Mouse (Mus musculus) embryonic facial prominence, embryonic 10.5 days (tissue): ENCODE data around the gene Camk2d. TPM values are rescaled to one million over a fixed set of nuclear protein-coding genes. Genes with fewer than 3 reads are reported as not detected.
A peak's percentile ranks its signal among the peaks of the same experiment; 100 is the strongest.

Experiments used
- DNase-seq: peaks from one replicate; pipeline ENCODE4 v3.0.0-alpha.2; 2017; ENCODE audit warnings: low spot score
- H3K27ac ChIP-seq: fragments of 300-500 bp; sonication (generic); replicated peaks from 2 replicates; pipeline ENCODE4 v1.5.1; 2016; ENCODE audit warnings: mild to moderate bottlenecking
- H3K27me3 ChIP-seq: fragments of 300-500 bp; sonication (generic); replicated peaks from 2 replicates; pipeline ENCODE4 v1.6.1; 2016; ENCODE audit warnings: low read depth, mild to moderate bottlenecking; ENCODE audit not compliant: poor library complexity, severe bottlenecking
- H3K36me3 ChIP-seq: fragments of 300-500 bp; sonication (generic); replicated peaks from 2 replicates; pipeline ENCODE4 v1.6.1; 2016; ENCODE audit warnings: mild to moderate bottlenecking, moderate library complexity
- H3K4me1 ChIP-seq: fragments of 300-500 bp; sonication (generic); 2 replicates; pipeline ENCODE4 v1.6.1; 2016
- H3K4me3 ChIP-seq: fragments of 300-500 bp; sonication (generic); 2 replicates; pipeline ENCODE4 v1.5.1; 2016; ENCODE audit warnings: mild to moderate bottlenecking, moderate library complexity
- H3K9me3 ChIP-seq: fragments of 300-500 bp; sonication (generic); 2 replicates; pipeline ENCODE4 v1.6.1; 2016; ENCODE audit warnings: mild to moderate bottlenecking
- WGBS: fragments of 180-500 bp; shearing (Covaris S2); methylation state at CpG from one replicate; pipeline ENCODE4 v1.1.7; 2016; 5-methylcytosine and 5-hydroxymethylcytosine counted together
- polyA plus RNA-seq: library from polyadenylated mRNA; unstranded; fragments of >200 nt; fragmentation: Nextera tagmentation; extraction: Ambion mirVana; gene quantifications from 2 replicates; pipeline ENCODE4 v1.2.1, GENCODE M21; 2016

The Camk2d gene
- polyA plus RNA-seq, 1 experiment from 2014 or later: 13.7 TPM

DNA sequence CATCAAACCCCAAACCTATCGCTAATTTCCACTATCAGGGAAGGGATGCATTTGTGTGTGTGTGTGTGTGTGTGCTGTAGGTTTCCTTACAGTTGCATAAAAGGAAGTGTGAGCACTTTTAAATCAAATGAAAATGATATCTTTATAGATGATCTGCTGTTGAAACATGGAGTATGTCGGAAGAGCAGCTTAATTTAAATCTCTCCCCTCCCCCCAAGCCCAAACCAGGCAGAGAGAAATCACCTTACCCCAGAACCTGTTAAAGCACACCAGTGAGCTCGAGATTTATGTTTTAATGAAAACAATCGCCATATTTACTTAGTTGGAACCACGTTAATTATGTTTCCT, 2.2 kb downstream of the Camk2d start:
- WGBS: 4% methylated on average over 5 of the region's 5 CpGs
- no peak overlapping the region for H3K27ac ChIP-seq

DNA sequence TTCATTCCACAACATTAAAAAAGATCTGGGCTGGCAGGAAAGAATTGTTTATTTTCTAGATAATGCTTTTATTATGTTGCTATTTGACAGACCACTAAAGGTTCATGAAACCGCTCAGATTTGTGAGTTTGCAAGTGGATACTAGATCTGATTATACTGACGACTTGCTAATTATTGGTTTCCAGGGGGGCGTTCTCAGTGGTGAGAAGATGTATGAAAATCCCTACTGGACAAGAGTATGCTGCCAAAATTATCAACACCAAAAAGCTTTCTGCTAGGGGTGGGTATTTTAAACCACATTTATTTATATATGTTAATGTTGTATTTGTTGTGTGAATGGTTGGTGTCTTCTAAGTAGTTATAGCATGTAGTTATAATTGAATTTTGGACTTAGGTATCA, 2.8 kb downstream of the Camk2d start:
- DNase-seq: no peak
- Histone ChIP-seq H3K27ac (no peak overlapping the region), H3K9me3 (no peaks in the 10 kb centered on the region), H3K36me3 (no peaks in the 10 kb centered on the region; the same call in 1 of the 2 replicates), H3K27me3 (no peaks in the 10 kb centered on the region), H3K4me3 (peak overlapping the region; percentile 78), H3K4me1 (peaks cover 14% of the 10 kb centered on the region)
- WGBS: 51% methylated on average over 3 of the region's 3 CpGs

More for the DNA sequence above, 2.2 kb downstream of the Camk2d start:
- H3K4me1 ChIP-seq: peaks cover 14% of the 10 kb centered on the region
- no peak for DNase-seq
- H3K9me3 ChIP-seq: no peaks in the 10 kb centered on the region
- no peaks in the 10 kb centered on the region for H3K27me3 ChIP-seq
- peak overlapping the region; percentile 78 for H3K4me3 ChIP-seq
- H3K36me3 ChIP-seq: no peaks in the 10 kb centered on the region; the same call in 1 of the 2 replicates

DNA sequence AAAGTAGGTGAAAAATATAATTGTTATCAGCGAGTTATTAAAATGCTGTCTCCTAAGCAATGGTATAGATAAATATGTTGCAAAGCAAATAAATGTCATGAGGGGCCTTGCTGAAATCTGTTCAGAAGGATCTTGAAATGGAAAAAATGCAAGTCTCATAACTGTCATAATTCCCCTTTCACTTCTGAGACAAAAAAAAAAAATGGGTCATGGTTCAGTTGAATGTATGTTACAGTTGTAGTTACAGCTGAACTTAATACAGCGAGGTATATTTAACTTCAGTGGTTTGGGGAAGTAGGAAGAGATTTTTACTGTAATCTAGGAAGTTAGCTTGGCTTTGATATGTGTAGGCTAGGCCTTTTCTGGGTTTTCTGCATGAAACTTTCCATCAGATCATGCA, 3.2 kb downstream of the Camk2d start:
- Histone ChIP-seq H3K36me3 (no peaks in the 10 kb centered on the region; the same call in 1 of the 2 replicates), H3K4me3 (no peak overlapping the region), H3K9me3 (no peaks in the 10 kb centered on the region), H3K27ac (no peak overlapping the region), H3K27me3 (no peaks in the 10 kb centered on the region), H3K4me1 (peaks cover 14% of the 10 kb centered on the region)
- no peak for DNase-seq
- WGBS: 82% methylated on average over 2 of the region's 2 CpGs

DNA sequence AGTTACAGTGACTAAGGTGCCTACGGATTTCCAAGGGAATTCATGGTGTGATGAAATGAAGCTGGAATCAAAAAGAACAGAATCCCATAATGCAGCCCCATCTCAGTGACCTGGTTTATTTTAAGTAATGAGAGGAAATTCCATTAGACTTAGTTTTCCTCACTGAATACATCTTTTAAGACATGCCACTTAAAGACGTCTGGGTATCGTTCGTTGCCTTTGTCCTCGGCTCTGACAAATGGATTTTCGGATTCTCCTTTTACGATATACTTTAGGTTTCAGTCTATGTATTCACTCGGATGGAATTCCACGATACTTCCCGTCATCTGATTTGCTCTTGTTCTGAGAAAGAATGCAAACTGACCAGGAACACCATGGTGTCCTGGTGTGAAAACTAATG, 3.8 kb downstream of the Camk2d start:
- Histone ChIP-seq H3K27me3 (no peaks in the 10 kb centered on the region), H3K36me3 (no peaks in the 10 kb centered on the region; the same call in 1 of the 2 replicates), H3K4me1 (peaks cover 14% of the 10 kb centered on the region), H3K9me3 (no peaks in the 10 kb centered on the region), H3K27ac (no peak overlapping the region), H3K4me3 (no peak overlapping the region)
- no peak for DNase-seq
- 41% methylated on average over 10 of the region's 10 CpGs for WGBS

DNA sequence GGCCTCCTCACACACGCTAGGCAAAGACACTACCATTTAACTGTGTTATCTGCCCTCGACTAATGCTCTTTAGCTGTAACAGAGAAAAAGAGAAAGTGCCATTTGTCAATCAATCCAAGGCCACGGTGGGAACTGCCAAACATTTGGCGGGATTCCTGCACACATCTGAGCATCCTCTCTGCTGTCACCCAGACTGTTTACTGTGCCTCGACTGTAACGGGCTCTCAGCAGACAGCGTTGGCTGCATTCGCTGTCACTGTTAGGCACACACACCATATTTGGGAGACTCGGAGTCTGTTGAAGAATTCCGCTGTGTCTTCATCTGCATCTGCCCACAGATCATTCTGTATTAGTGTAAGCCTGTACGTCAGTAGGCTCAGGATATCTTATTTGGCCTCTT, 6.7 kb downstream of the Camk2d start:
- no peaks in the 10 kb centered on the region for H3K27me3 ChIP-seq
- no peak overlapping the region for H3K27ac ChIP-seq
- WGBS: 77% methylated on average over 11 of the region's 11 CpGs
- DNase-seq: no peak
- H3K4me3 ChIP-seq: no peak overlapping the region
- no peaks in the 10 kb centered on the region for H3K9me3 ChIP-seq
- H3K36me3 ChIP-seq: no peaks in the 10 kb centered on the region; the same call in 1 of the 2 replicates
- H3K4me1 ChIP-seq: peaks cover 10% of the 10 kb centered on the region

DNA sequence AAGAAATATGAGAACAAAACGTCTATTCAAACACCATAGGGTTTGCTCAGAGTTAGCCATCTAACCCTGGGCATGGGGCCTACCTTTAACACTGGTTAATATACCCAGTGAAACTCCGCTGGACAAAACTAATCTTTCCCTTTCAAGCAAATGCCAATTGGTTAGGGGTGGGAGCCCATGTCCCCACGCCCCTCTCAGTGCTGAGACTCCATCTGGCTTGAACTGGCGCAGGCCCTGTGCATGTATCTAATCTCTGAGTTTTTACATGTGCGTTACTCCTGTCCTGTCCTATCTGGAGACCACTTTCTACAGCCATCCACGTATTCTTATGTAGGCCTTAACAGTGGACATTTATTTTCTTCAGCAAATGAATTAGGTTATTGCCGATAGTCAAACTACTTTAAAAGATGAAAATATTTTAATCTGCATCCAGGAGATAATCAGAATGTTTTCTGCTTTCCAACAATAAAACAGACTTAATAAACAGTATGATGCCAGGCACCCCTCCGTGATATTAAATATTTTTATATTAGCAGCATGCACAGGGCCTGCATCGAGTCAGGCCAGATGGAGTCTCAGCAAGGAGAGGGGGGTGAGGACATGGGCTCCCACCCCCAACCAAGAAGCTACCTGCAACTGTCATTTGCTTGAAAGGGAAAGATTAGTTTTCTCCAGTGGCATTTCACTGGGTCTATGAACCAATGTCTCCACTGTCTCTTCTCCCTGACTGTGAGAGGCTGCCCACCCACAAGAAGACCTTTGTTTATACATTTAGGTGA, 8.7 kb downstream of the Camk2d start:
- Histone ChIP-seq H3K4me1 (peaks cover 8% of the 10 kb centered on the region), H3K4me3 (no peak overlapping the region), H3K36me3 (no peaks in the 10 kb centered on the region; the same call in 1 of the 2 replicates), H3K27me3 (no peaks in the 10 kb centered on the region), H3K27ac (no peak overlapping the region), H3K9me3 (no peaks in the 10 kb centered on the region)
- DNase-seq: no peak
- 86% methylated on average over 9 of the region's 9 CpGs for WGBS

DNA sequence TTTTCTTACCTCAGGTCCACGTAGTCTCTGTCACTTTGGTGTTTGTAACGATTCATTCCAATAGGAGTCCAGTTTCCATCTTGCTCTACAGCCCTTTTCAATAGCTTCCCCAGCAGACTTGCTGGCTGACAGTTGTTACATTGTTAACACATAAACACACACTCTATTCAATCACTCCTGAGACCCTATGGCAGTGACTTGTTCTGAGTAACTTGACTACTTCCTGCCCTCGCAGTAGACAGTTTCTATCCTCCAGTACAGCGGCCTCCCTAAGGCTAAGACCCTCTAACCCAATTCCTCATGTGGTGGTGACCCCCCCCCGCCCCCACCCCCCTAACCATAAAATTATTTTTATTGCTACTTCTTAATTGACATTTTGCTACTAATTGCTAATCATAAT, 13.2 kb downstream of the Camk2d start:
- H3K27ac ChIP-seq: no peak overlapping the region
- DNase-seq: no peak
- H3K36me3 ChIP-seq: no peaks in the 10 kb centered on the region
- H3K4me3 ChIP-seq: no peak overlapping the region
- no peaks in the 10 kb centered on the region for H3K9me3 ChIP-seq
- peaks cover 25% of the 10 kb centered on the region for H3K4me1 ChIP-seq
- WGBS: 43% methylated on average over 5 of the region's 5 CpGs
- no peaks in the 10 kb centered on the region for H3K27me3 ChIP-seq

DNA sequence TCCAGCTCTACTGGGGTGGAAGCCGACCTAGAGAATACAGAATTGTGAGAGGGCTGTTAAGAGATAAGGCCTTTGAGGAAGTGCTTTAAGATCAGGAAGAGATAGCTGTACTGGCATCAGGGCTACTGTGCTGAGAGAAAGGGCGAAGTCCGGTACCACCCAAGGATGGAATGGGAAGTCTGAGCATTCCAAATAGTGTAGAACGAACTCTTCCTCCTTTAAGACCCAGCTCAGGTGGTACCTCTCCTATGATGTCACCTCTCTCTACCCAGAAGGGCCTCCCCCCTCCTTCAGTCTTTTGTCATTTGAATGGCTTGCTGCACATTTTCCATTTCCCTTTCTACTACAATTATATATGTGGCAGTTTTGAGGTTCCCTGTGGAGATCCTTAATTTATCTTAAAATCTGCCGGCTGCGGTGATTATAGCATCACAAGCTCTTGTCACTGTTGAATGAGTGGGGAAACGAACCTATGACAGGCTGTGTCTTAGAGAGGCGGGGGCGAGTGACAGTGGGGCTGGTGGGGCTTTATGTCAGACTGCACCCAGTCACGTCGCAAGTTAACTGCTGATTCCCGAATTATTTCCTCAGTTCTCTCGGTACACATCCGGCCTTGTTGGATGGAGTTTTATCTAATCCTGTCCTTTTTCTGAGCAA, 13.8 kb downstream of the Camk2d start:
- H3K27ac ChIP-seq: no peak overlapping the region
- no peaks in the 10 kb centered on the region for H3K27me3 ChIP-seq
- 75% methylated on average over 14 of the region's 14 CpGs for WGBS
- no peak for DNase-seq
- H3K36me3 ChIP-seq: no peaks in the 10 kb centered on the region
- no peak overlapping the region for H3K4me3 ChIP-seq
- H3K9me3 ChIP-seq: no peaks in the 10 kb centered on the region
- H3K4me1 ChIP-seq: peaks cover 25% of the 10 kb centered on the region

DNA sequence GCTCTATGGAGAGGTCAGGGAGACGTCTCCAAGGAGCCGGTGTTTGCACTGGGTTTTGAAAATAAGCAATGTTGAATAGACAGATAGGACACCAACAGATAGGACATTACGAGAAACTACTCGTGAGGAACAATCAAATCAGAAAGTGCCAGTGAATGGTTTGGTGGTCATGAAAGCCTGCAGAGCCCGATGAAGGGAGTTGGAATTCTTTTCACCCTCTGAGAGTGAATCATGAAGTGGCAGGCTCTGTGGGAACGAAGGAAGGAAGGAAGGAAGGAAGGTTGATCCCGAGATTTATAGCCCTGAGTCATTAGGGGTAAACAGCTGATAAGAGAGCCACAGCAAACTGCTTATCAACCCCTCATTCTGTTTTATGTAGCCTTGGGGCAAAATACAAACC, 15.5 kb downstream of the Camk2d start:
- 40% methylated on average over 7 of the region's 7 CpGs for WGBS
- DNase-seq: no peak
- peaks cover 25% of the 10 kb centered on the region for H3K4me1 ChIP-seq
- H3K36me3 ChIP-seq: no peaks in the 10 kb centered on the region; the same call in 1 of the 2 replicates
- no peak overlapping the region for H3K27ac ChIP-seq
- no peak overlapping the region for H3K4me3 ChIP-seq
- no peaks in the 10 kb centered on the region for H3K27me3 ChIP-seq
- no peaks in the 10 kb centered on the region for H3K9me3 ChIP-seq

DNA sequence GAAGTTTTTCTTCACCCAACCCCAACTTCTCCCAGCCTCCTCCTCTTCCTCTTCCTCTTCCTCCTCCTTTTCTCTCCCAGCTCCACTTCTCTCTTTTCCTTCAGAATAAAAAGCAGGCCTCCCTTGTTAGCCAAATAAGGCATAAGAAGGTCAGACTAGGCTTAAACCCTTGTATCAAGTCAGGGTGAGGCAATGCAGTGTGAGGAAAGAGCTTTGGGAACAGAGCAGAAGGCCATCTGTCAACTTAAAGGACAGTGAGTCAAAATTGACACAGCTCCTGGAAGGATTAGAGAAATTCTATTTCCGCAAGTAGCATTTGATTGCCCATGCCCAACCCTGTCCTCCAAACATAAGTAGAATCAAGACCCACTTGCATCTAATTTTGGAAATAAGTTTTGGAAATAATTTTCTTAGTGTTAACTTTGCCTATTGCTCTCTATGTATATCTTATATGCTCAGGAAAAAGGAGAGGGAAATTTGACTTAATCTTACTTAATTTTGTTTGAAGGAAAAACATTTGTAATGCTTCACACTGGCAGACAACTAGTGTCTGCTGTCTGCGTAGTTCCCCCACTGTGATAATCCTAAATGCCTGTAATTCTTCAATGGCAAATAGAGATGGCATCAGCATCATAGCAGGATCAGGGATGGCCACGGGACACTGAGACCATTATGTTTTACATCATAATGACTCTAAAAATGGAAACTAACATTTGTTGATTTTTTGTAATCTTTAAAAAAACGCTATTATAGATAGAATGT, 16.8 kb downstream of the Camk2d start:
- 52% methylated on average over 4 of the region's 4 CpGs for WGBS
- H3K4me3 ChIP-seq: no peak overlapping the region
- H3K27ac ChIP-seq: no peak overlapping the region
- H3K4me1 ChIP-seq: peaks cover 25% of the 10 kb centered on the region
- H3K27me3 ChIP-seq: no peaks in the 10 kb centered on the region
- DNase-seq: no peak
- H3K9me3 ChIP-seq: no peaks in the 10 kb centered on the region
- H3K36me3 ChIP-seq: no peaks in the 10 kb centered on the region; the same call in 1 of the 2 replicates

DNA sequence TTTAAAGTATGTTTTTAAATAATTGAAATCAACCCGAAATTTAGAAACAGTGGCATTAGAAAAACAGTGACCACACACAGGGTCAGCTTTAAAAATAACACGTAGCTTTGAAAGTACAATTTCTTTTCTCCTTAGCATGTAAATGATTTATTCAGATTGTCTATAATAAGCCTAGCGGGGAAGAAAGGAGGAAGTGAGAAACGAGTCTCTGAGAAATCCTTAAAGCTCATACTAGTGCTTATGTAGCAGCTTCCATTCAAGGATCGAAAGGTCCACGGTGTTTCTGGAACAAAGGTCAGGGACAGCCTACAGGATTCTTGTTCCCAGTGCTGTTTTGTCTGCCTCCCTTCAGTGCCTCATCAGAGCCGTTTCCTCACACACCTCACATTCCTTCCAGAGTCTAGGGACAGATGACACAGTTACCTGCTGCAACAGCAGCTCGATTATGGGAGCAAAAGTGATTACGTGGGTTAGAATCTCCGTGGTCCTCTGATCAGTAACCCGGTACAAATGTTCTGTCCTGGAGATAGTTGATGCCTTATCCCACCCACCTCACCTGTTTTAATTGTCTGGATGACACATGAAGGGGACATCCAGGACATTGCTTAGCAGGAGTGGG, 17.5 kb downstream of the Camk2d start:
- Histone ChIP-seq H3K4me1 (peaks cover 25% of the 10 kb centered on the region), H3K9me3 (no peaks in the 10 kb centered on the region), H3K4me3 (no peak overlapping the region), H3K27me3 (no peaks in the 10 kb centered on the region), H3K27ac (no peak overlapping the region), H3K36me3 (no peaks in the 10 kb centered on the region; the same call in 1 of the 2 replicates)
- DNase-seq: no peak
- WGBS: 71% methylated on average over 11 of the region's 11 CpGs

DNA sequence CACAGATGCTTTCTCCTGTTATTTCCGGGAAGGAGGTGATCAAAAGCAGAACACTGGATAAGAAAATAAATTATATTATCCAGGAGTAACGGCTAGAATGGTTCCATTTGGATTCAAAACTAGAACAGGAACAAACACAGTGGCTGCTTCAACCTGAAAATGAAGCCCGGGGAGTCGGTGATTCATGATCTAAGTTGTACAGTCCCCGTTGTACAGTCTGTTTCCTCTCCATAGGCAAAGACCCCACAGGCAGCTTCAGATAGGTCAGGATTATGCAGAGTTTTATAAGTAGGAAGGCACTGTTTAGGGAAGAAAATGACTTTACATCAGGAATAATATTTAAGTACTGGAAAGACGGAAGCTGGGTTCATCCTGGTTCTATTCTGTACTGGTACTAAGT, 19.2 kb downstream of the Camk2d start:
- Histone ChIP-seq H3K9me3 (no peaks in the 10 kb centered on the region), H3K27ac (no peak overlapping the region), H3K4me3 (no peak overlapping the region), H3K27me3 (no peaks in the 10 kb centered on the region), H3K4me1 (peaks cover 13% of the 10 kb centered on the region), H3K36me3 (no peaks in the 10 kb centered on the region; the same call in none of the 2 replicates)
- 81% methylated on average over 6 of the region's 6 CpGs for WGBS
- DNase-seq: no peak
